Mouse (Mus musculus) brain, embryonic 14.5 days (tissue): ENCODE results near the gene Slc9a4.

Source experiments
- CTCF ChIP-seq: fragments of 200-500 bp; IDR thresholded peaks from 2 replicates; pipeline ENCODE4 v1.5.1; 2012; ENCODE audit warnings: inconsistent platforms, mild to moderate bottlenecking, moderate library complexity, borderline replicate concordance; ENCODE audit not compliant: insufficient read depth, insufficient read length; ENCODE audit errors: extremely low read depth
- POLR2A ChIP-seq: fragments of 200-500 bp; IDR thresholded peaks from 2 replicates; pipeline ENCODE4 v1.6.1; 2012; ENCODE audit warnings: mild to moderate bottlenecking, inconsistent platforms, borderline replicate concordance; ENCODE audit not compliant: poor library complexity, insufficient read depth, insufficient read length, severe bottlenecking; ENCODE audit errors: extremely low read depth

GRCm38 (mm10) chr1:40601461-40601860 is 21.6 kb downstream of the Slc9a4 start:
- TF ChIP-seq CTCF (no peak), POLR2A (no peak)
